Mouse (Mus musculus) right cerebral cortex, adult 18-20 months (tissue): Measurements from ENCODE around the gene Mcat.

Experiments
- DNase-seq: peaks from one replicate; pipeline ENCODE4 v3.0.0; 2022; ENCODE audit warnings: mixed read lengths

Mcat gene

GRCm38 (mm10) chr15:83575543-83575942 lies 12.0 kb upstream of the Mcat start:
- no peak for DNase-seq

GRCm38 (mm10) chr15:83574731-83575351 lies 11.3 kb upstream of the Mcat start:
- no peak for DNase-seq

- DNase-seq: no peak
These were observed 10.0 kb upstream of the Mcat start for GRCm38 (mm10) chr15:83573606-83574005.

GRCm38 (mm10) chr15:83572132-83572531 lies 8.5 kb upstream of the Mcat start:
- no peak for DNase-seq

- DNase-seq: no peak
These were observed 8.0 kb upstream of the Mcat start for GRCm38 (mm10) chr15:83571636-83572035.

GRCm38 (mm10) chr15:83570641-83571040 lies 7.1 kb upstream of the Mcat start:
- DNase-seq: no peak

GRCm38 (mm10) chr15:83569682-83570081 lies 6.1 kb upstream of the Mcat start:
- DNase-seq: no peak

- DNase-seq: no peak
These were observed 5.0 kb upstream of the Mcat start for GRCm38 (mm10) chr15:83568544-83568943.

- DNase-seq: no peak
These were observed 4.1 kb upstream of the Mcat start for GRCm38 (mm10) chr15:83567728-83568127.

GRCm38 (mm10) chr15:83566006-83566405 lies 2.4 kb upstream of the Mcat start:
- DNase-seq: no peak

GRCm38 (mm10) chr15:83565434-83565833 lies 1.8 kb upstream of the Mcat start:
- no peak for DNase-seq

GRCm38 (mm10) chr15:83563857-83564651 lies 467 bp upstream of the Mcat start:
- DNase-seq: no peak

- peak; percentile 67 for DNase-seq
These were observed 839 bp downstream of the Mcat start for GRCm38 (mm10) chr15:83562626-83563270.

- no peak for DNase-seq
These were observed 2.6 kb downstream of the Mcat start for GRCm38 (mm10) chr15:83560941-83561477.

GRCm38 (mm10) chr15:83555161-83555974 lies 8.2 kb downstream of the Mcat start:
- DNase-seq: peak; percentile 87

GRCm38 (mm10) chr15:83553831-83554230 lies 9.8 kb downstream of the Mcat start:
- DNase-seq: no peak

- no peak for DNase-seq
These were observed 13.4 kb downstream of the Mcat start for GRCm38 (mm10) chr15:83550137-83550536.

GRCm38 (mm10) chr15:83547144-83547543 lies 16.4 kb downstream of the Mcat start:
- DNase-seq: no peak

- no peak for DNase-seq
These were observed 17.6 kb downstream of the Mcat start for GRCm38 (mm10) chr15:83546029-83546428.

- DNase-seq: no peak
These were observed 21.8 kb downstream of the Mcat start for GRCm38 (mm10) chr15:83541647-83542287.

- no peak for DNase-seq
These were observed 23.7 kb downstream of the Mcat start for GRCm38 (mm10) chr15:83539905-83540304.

- no peak for DNase-seq
These were observed 24.7 kb downstream of the Mcat start for GRCm38 (mm10) chr15:83538855-83539254.
